Mouse (Mus musculus): Measurements from ENCODE around the gene Lrch1. TPM values are rescaled to one million over a fixed set of nuclear protein-coding genes. Genes with fewer than 3 reads are reported as not detected.

Lrch1 gene
- polyA plus RNA-seq, 1 experiment from 2014 or later, result 12.5 TPM

DNA sequence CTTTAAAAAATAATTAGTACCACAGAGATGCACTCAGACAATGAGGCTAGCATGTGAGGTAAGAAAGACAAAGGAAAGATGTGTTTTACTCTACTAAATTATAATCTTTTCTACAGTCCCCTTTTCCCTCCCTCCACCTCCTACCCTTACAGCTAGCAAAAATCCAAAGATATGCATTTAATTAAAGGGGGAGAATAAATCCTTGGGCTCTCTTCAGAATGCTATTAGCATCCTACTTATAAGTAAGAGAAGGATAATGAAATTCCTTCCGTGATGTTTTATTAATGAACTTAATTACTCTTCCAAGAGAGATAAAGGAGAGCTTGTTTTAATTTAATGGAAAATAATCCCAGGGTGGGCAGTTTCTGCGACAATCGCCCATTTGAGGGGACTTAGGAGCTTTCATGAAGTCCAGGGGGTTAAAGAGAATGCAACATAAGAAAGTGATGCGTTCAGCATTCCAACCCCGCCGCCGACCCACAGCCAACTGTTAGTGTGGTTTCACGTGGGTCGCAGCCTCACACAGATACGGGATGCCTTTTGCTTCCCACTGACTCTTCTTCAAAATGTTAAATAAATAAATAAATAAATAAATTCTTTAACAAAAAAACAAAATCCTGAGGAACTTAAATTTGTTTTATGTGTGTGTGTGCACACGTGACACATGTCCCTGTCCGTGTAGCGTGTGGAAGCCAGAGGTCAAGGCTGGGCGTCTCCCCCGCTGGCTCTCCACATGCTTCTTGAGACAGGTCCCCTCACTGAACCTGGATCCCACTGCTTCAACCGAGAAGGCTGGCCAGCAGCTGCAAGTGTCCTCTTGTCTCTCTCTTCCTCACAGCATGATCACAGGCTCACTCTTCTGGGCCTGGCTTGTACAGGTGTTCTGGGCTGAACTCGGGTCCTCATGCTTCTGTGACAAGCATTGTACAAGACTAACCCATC, 132.6 kb downstream of the Lrch1 start:
- Histone ChIP-seq H3K27me3 (ENCODE audit: control insufficient read depth, insufficient read depth, low read length) (no peaks in the 10 kb centered on the region), H3K27ac (ENCODE audit: low read length) (no peak overlapping the region), H3K9ac (ENCODE audit: low read length) (no peak overlapping the region), H3K4me1 (ENCODE audit: control insufficient read depth, insufficient read depth, low read length) (peaks cover 9% of the 10 kb centered on the region; the same call in 1 of the 2 replicates), H3K4me2 (ENCODE audit: low read depth, low read length) (no peak overlapping the region), H3K4me3 (ENCODE audit: low read length) (no peak overlapping the region), H3K36me3 (ENCODE audit: control insufficient read depth, insufficient read depth) (peaks cover 35% of the 10 kb centered on the region), H3K9me3 (replicated peaks; ENCODE audit: control insufficient read depth, low read length) (no peaks in the 10 kb centered on the region)
- ATAC-seq (replicated peaks; ENCODE audit: extremely low read depth, insufficient read depth, low FRiP score), result no peak
- WGBS, result 90% methylated on average over 17 of the region's 17 CpGs

DNA sequence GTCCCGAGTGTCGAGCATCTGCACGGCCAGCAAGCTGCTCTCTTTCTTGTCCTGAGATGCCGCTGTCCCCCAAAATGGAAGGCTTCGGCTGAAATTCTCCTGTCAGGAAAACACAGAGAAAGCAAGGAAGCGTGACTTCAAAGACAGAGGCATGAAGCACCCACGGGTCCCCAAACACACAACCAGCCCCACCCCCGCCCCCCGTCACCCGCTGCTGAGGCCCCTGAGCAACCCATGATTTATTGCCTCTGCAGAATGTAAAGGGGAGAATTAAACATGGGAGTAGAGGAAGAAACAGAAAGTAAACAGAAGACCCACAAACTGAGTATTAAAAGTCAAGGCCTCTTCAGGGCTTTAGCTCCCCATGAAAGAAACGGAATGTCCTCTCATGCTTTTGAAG, 136.1 kb downstream of the Lrch1 start:
- peaks cover 40% of the 10 kb centered on the region for H3K36me3 ChIP-seq (ENCODE audit: control insufficient read depth, insufficient read depth)
- no peak overlapping the region for H3K4me2 ChIP-seq (ENCODE audit: low read depth, low read length)
- no peaks in the 10 kb centered on the region for H3K27me3 ChIP-seq (ENCODE audit: control insufficient read depth, insufficient read depth, low read length)
- H3K4me3 ChIP-seq (ENCODE audit: low read length), result no peak overlapping the region
- H3K27ac ChIP-seq (ENCODE audit: low read length), result no peak overlapping the region
- no peak overlapping the region for H3K9ac ChIP-seq (ENCODE audit: low read length)
- H3K9me3 ChIP-seq (replicated peaks; ENCODE audit: control insufficient read depth, low read length), result no peaks in the 10 kb centered on the region
- WGBS, result 83% methylated on average over 11 of the region's 11 CpGs
- H3K4me1 ChIP-seq (ENCODE audit: control insufficient read depth, insufficient read depth, low read length), result no peaks in the 10 kb centered on the region
- ATAC-seq (replicated peaks; ENCODE audit: extremely low read depth, insufficient read depth, low FRiP score), result no peak

DNA sequence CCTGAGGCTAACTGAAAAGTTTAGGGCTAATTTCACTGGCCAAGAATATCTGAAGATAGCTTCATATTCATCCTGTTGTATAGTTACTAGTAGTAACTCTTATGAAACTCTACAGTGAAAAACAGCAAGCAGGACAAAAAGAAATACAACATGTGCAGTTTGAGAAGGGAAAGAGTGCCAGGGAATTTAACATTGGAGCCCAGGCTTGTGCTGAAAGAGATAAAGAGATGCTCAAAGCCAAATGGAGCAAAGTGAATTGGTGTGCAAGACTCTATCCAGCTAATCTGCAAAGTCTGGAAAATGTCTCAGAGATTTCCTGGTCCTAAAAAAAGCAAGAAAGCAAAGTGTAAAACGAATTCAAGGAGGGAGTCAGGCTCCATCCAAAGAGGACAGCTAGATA, 145.7 kb downstream of the Lrch1 start:
- Histone ChIP-seq H3K36me3 (ENCODE audit: control insufficient read depth, insufficient read depth) (peaks cover 74% of the 10 kb centered on the region), H3K9me3 (replicated peaks; ENCODE audit: control insufficient read depth, low read length) (peaks cover 9% of the 10 kb centered on the region), H3K4me3 (ENCODE audit: low read length) (no peak overlapping the region), H3K4me1 (ENCODE audit: control insufficient read depth, insufficient read depth, low read length) (no peaks in the 10 kb centered on the region), H3K9ac (ENCODE audit: low read length) (no peak overlapping the region), H3K4me2 (ENCODE audit: low read depth, low read length) (no peak overlapping the region), H3K27me3 (ENCODE audit: control insufficient read depth, insufficient read depth, low read length) (no peaks in the 10 kb centered on the region), H3K27ac (ENCODE audit: low read length) (no peak overlapping the region)
- no peak for ATAC-seq (replicated peaks; ENCODE audit: extremely low read depth, insufficient read depth, low FRiP score)
- WGBS, result 53% methylated on average over 1 of the region's 1 CpGs

DNA sequence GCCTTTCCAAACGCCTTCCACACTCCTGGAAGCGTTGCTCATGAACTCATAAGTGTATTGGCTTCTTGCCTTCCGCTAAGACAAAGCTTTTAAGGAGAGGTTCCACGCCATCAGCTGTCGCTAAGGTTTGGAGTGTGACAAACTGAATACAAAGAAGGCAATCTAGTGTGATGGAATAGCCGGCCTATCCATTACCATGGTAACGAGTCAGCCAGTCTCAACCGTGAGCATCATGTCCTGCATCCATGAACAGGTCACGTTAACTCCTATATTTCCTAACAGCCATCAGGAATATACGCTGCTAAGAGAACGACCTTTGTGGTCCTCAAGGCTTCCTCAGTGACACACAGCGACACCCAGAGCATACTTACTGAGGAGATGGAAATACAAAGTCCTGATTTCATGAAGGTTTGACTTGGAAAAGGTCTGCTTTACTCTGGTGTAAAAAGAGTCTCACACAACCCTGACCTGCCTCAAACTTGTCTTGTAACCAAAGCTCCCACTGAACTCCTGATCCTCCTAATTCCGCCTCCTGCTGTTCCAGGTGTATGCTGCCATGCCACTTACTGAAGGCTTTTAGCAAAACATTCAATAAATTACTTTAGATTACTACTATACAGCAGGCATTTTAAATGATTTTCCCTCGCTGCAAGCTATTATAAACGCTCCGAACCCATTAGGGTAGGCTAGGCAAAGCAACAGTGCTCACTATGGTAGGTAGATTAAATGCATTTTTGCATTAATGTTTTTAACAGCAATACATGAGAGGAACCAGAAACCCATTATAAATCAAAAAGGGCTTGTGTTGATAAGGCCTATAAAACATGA, 149.4 kb downstream of the Lrch1 start:
- Histone ChIP-seq H3K4me2 (ENCODE audit: low read depth, low read length) (no peak overlapping the region), H3K27ac (ENCODE audit: low read length) (no peak overlapping the region), H3K9ac (ENCODE audit: low read length) (no peak overlapping the region), H3K27me3 (ENCODE audit: control insufficient read depth, insufficient read depth, low read length) (no peaks in the 10 kb centered on the region), H3K36me3 (ENCODE audit: control insufficient read depth, insufficient read depth) (peaks cover 55% of the 10 kb centered on the region), H3K4me3 (ENCODE audit: low read length) (no peak overlapping the region), H3K4me1 (ENCODE audit: control insufficient read depth, insufficient read depth, low read length) (no peaks in the 10 kb centered on the region), H3K9me3 (replicated peaks; ENCODE audit: control insufficient read depth, low read length) (peaks cover 9% of the 10 kb centered on the region)
- 90% methylated on average over 16 of the region's 16 CpGs for WGBS
- no peak for ATAC-seq (replicated peaks; ENCODE audit: extremely low read depth, insufficient read depth, low FRiP score)

DNA sequence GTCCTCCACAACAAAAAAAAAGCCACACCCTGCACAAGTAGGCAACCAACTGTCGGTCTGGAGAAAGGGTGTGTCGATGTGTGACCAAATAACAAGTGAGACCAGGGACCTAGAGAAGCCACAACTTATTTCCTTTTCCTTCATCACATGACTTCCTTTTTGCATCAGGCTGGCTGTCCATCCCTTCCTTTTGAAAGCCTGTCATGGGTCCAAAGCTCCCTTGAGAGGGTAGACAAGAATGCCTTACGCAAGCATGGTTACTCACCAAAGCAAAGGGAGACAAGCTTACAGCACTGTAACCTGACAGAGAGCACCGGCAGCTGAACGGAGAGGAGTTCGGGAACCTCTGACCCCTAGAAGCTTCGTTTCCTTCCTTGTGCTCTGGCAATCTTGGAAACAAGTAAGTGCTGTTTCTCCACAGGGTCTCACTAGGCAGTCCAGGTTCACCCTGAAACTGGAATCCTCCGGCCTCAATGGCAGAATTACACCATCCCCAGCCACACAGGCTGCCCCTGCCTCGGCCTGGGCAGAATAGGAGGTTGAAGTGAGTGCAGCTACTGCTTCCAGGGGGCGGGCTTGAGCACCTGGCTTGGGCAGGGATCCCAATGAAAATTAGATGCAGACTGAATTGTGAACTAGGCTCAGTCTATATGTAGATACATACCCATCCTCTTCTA, 150.2 kb downstream of the Lrch1 start:
- H3K9me3 ChIP-seq (replicated peaks; ENCODE audit: control insufficient read depth, low read length), result peaks cover 9% of the 10 kb centered on the region
- H3K27ac ChIP-seq (ENCODE audit: low read length), result no peak overlapping the region
- H3K4me3 ChIP-seq (ENCODE audit: low read length), result no peak overlapping the region
- WGBS, result 75% methylated on average over 10 of the region's 10 CpGs
- ATAC-seq (replicated peaks; ENCODE audit: extremely low read depth, insufficient read depth, low FRiP score), result no peak
- no peaks in the 10 kb centered on the region for H3K4me1 ChIP-seq (ENCODE audit: control insufficient read depth, insufficient read depth, low read length)
- no peak overlapping the region for H3K9ac ChIP-seq (ENCODE audit: low read length)
- no peaks in the 10 kb centered on the region for H3K27me3 ChIP-seq (ENCODE audit: control insufficient read depth, insufficient read depth, low read length)
- peaks cover 48% of the 10 kb centered on the region for H3K36me3 ChIP-seq (ENCODE audit: control insufficient read depth, insufficient read depth)
- no peak overlapping the region for H3K4me2 ChIP-seq (ENCODE audit: low read depth, low read length)

DNA sequence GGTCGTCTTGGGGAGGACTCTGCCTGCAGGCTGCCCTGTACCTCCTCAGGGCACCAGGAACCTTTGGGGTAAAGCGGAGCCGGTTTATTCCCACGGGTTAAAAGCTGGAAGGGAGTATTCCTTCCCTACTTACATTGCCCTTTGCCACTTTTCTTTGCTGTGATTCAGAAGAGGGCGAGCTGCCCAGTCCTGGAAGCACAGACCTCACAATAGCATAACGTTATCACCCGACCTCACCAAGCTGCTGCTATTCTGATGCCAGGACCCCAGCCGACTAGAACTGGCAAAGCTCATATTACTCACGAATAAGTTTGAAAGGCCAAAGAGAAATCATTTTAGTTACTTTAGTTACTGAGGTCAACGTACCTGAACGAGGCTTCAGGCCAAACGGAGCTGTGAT, 152.7 kb downstream of the Lrch1 start:
- no peak for ATAC-seq (replicated peaks; ENCODE audit: extremely low read depth, insufficient read depth, low FRiP score)
- Histone ChIP-seq H3K9me3 (replicated peaks; ENCODE audit: control insufficient read depth, low read length) (no peaks in the 10 kb centered on the region), H3K36me3 (ENCODE audit: control insufficient read depth, insufficient read depth) (peaks cover 27% of the 10 kb centered on the region)

DNA sequence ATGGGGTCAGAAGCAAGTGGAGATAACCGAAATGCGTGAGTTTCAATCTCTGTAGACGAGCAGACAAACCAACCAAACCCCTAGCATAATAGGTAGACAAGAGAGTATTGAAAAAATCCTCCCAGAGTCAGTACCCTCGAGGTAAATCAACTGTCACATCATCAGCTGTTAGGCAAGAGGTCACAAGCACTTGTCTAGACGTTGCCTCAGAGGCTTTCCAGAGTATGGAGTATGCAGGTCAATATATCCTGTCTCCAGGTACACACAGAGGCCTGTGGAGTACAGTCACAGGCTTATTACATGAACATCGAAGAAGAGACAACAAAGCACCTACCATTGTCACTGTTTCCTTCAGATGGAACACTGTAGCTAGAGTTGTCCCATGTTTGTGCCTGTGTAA, 154.9 kb downstream of the Lrch1 start:
- Histone ChIP-seq H3K9me3 (replicated peaks; ENCODE audit: control insufficient read depth, low read length) (no peaks in the 10 kb centered on the region), H3K27me3 (ENCODE audit: control insufficient read depth, insufficient read depth, low read length) (no peaks in the 10 kb centered on the region), H3K4me2 (ENCODE audit: low read depth, low read length) (no peak overlapping the region), H3K9ac (ENCODE audit: low read length) (no peak overlapping the region), H3K4me1 (ENCODE audit: control insufficient read depth, insufficient read depth, low read length) (peaks cover 2% of the 10 kb centered on the region; the same call in 1 of the 2 replicates), H3K36me3 (ENCODE audit: control insufficient read depth, insufficient read depth) (peaks cover 21% of the 10 kb centered on the region), H3K4me3 (ENCODE audit: low read length) (no peak overlapping the region), H3K27ac (ENCODE audit: low read length) (no peak overlapping the region)
- 73% methylated on average over 6 of the region's 6 CpGs for WGBS
- no peak for ATAC-seq (replicated peaks; ENCODE audit: extremely low read depth, insufficient read depth, low FRiP score)

More for the DNA sequence above, 152.7 kb downstream of the Lrch1 start:
- no peak overlapping the region for H3K9ac ChIP-seq (ENCODE audit: low read length)
- peak overlapping the region; percentile 45; the same call in 1 of the 2 replicates for H3K27ac ChIP-seq (ENCODE audit: low read length)
- H3K4me1 ChIP-seq (ENCODE audit: control insufficient read depth, insufficient read depth, low read length), result no peaks in the 10 kb centered on the region; the same call in 1 of the 2 replicates
- no peak overlapping the region for H3K4me2 ChIP-seq (ENCODE audit: low read depth, low read length)
- no peaks in the 10 kb centered on the region for H3K27me3 ChIP-seq (ENCODE audit: control insufficient read depth, insufficient read depth, low read length)
- H3K4me3 ChIP-seq (ENCODE audit: low read length), result no peak overlapping the region
- WGBS, result 56% methylated on average over 12 of the region's 12 CpGs

DNA sequence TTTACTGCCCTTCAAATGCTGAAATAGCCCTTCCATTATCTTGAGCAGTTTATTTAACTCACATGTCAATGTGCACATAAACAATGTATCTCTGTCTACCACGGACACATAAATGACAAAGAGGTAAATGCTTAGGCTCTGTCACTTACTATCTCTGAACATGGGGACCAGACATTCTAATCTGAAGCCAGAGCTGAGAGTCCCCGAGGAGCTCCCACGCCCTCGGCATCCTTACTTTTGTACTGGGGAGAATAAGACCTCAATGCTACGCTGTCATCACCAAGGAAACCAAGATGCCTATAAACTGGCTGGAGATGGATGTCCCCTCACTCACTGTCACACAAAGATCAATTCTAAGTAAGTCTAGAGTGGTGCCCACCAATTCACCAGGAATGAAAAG, 157.1 kb downstream of the Lrch1 start:
- H3K36me3 ChIP-seq (ENCODE audit: control insufficient read depth, insufficient read depth), result peaks cover 12% of the 10 kb centered on the region
- no peaks in the 10 kb centered on the region for H3K9me3 ChIP-seq (replicated peaks; ENCODE audit: control insufficient read depth, low read length)
- H3K27ac ChIP-seq (ENCODE audit: low read length), result no peak overlapping the region
- no peak overlapping the region for H3K4me3 ChIP-seq (ENCODE audit: low read length)
- H3K27me3 ChIP-seq (ENCODE audit: control insufficient read depth, insufficient read depth, low read length), result no peaks in the 10 kb centered on the region
- 62% methylated on average over 5 of the region's 5 CpGs for WGBS
- no peak overlapping the region for H3K4me2 ChIP-seq (ENCODE audit: low read depth, low read length)
- H3K9ac ChIP-seq (ENCODE audit: low read length), result no peak overlapping the region
- peaks cover 2% of the 10 kb centered on the region; the same call in 1 of the 2 replicates for H3K4me1 ChIP-seq (ENCODE audit: control insufficient read depth, insufficient read depth, low read length)
- ATAC-seq (replicated peaks; ENCODE audit: extremely low read depth, insufficient read depth, low FRiP score), result no peak
